Mouse (Mus musculus) E14TG2a.4 (cell line): Measurements from ENCODE around the gene Csrnp1.

Experiments
- CTCF ChIP-seq: conservative IDR thresholded peaks from 2 replicates; pipeline ENCODE4 v1.5.1; 2014; ENCODE audit warnings: low read length
- NANOG ChIP-seq: IDR thresholded peaks from 2 replicates; pipeline ENCODE4 v1.6.1; 2014; ENCODE audit warnings: borderline replicate concordance, low read length, mixed read lengths
- POU5F1 ChIP-seq: IDR thresholded peaks from 2 replicates; pipeline ENCODE4 v1.6.1; 2014; ENCODE audit warnings: low read length, borderline replicate concordance

DNA sequence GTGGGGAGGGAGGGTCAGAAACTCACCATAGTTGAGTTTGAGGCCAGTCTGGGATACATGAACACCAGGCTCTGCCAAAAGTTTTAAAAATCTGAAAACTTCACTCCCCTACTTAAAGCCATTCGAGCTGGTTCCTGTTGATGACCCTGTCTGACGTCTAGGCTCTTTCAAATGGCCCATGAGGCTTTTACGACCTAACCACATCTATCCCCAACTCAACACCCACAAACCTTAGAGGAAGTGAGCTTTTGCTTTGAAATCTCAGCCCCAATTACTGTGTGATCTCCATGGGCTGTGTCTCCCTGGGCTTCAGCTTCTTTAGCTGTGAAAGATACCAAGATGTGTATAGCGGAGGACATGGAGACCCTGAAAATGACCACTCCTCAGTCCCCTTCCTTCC is 46.0 kb downstream of the Csrnp1 start:
- TF ChIP-seq CTCF = no peak
- no peak for TF ChIP-seq NANOG
- TF ChIP-seq POU5F1 = no peak
